Mouse (Mus musculus) common myeloid progenitor, adult 5-6 weeks (primary cell): ENCODE measurements at regions not wholly inside any gene's neighbourhood (a gene's known extent, or its start where the extent isn't known, plus 50 kb on each side); places are given as distances from the start of the nearest gene placed in this dataset.

Experiments
- ATAC-seq: replicated peaks from 2 replicates; pipeline ENCODE4 v1.8.0; 2016; ENCODE audit warnings: low read depth, mild to moderate bottlenecking, moderate TSS enrichment, inconsistent platforms; ENCODE audit not compliant: poor library complexity, severe bottlenecking

DNA sequence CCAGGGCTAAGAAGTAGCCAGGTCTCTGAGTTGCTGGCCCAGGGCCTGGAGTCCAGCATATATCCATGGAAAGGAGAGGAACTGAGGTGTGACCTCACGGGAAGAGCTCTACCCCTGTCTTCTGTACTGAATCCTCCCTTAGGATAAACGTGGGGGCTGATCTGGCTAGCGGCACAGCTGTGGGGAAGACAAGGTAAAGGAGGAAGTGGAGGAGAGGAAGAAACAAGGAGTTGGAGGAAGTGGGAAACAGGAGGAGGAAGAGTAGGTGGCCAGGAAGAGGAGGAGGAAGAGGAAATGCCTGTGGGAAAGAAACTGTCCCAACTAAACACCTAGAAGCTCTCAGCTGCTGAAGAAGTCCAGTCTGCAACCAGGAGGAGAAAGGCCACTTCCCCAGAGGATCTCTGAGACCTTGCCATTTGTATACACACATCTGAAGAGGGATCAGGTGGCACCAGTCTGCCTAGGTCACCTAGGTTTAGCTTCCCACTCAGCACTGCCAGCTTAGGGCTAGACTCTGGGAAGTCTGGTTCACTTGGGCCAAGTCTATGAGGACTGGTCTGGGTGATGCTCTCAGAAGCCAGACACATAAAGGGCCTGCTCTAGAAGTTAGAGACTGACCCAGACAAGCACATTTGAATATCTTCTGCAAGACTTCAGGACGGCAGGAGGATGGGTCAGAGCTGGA lies 100.6 kb upstream of the Jun start:
- no peak for ATAC-seq

DNA sequence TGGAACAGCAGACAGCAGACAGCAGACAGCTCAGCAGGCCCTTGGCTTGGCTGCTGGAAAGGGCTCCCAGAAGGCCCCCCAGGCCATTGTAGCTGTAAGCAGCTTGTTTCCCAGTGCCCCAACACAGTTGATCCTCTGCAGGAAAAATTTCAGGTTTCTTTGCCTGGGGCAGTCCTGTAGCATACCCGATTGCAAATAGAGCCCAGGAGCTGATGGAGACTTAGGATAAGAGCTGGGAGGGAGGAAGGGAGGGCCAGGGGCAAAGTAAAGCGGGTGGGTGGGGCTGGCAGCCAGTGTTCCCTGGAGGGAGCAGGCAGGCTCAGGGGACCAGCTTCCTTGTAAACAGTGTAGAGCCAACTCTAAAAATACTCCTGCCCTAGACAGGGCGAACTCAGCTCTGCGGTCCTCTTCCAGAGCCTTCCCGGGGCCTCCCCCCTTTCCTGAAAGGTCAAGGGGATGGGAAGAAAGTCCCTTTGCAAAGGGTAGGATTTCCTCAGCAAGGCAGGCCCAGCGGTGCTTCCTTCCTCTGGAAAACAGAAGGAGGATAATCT lies 101.8 kb upstream of the Jun start:
- no peak for ATAC-seq

DNA sequence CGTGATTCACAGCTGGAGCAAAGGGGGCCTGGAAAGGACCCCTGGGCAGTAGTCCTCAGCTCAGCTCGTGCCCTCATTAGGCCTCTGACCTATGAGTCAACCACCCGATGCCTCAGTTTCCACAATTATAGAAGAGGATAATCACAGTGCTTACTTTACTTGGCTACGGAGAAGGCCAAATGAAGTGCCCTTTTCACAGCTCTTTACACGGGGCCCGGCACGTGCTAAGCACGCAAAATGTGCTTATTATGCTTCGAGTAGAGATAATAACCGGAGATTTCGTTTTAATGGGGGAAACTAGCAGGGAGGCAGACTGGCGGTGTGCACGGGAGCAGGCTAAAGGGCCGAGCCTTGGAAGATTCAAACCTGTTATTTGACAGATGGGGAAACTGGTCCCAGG lies 102.4 kb upstream of the Jun start:
- ATAC-seq = no peak

DNA sequence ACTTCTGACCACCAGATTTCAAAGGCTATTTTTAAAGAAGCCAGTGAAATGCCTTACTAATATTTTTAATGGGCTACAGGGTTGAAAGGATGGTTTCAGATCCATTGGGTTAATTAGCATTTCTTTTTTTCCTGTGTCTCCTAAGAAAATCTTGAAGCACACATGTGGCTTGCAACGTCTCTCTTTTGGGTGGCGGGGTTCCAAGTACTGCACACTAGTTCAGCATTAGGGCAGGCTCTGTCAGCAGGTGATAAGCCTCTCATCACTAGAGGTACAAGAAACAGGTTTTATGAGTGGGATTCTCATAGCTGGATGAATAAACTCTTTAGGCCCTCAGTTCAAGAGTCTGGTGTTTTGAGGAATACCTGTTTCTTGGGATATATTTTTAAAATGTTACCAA lies 103.2 kb upstream of the Jun start:
- ATAC-seq = no peak; the same call in 1 of the 2 replicates

DNA sequence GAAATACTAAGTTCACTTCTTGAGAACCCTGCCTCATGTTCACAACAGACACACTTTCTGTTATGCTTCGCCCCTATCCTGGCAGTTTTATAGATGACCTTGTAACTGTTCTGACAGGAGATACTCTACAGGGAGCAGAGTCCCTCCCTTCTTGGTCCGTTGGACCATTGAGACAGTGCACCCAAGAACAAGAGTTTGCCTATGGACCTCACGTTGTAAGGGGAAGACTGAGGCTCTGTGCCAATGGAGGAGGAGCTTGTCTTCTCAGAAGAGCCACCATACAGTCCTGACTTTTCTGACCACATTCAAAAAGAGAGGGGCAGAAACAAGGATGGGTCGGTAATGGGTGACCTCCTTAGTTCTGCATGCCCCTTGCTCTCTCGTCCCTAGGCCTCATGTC lies 103.8 kb upstream of the Jun start:
- no peak for ATAC-seq

DNA sequence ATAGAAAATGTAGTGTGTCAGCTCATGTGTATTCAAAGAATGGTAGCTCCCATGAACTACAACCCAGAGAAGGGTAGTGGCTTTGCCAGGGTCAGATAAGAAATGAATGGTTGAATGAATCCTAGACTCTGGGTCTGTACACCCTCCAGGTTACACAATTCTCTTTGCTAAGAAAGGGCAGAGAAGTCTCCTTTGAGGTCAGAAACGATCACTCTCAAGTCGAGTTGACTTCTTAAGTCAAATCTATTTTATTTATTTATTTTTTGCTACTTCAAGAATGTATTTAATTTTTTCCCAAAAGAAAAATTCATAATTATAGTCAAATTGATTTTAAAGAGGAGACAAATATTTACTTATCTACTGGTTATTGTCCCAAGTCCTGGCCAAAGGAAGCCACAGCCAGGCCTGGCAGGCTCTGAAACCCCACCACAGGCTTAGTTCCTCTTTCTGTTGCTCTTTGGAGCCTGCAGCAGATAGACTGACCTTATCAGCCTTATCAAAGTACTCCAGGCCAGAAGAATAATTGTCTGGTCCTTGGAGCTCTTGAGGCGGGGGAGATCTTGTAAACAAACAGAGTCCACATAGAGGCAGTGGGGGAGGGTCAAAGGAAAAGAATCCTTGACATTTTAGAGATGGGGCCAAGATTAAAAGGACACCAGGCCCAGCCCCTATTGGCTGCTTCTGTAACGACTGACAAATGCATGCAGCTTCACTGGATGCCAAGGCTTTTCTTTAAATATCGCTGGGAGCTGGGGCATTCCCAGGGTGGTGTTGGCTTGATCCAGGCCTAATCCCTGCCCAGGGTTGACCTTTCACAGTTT lies 104.6 kb upstream of the Jun start:
- peak; percentile 69 for ATAC-seq

DNA sequence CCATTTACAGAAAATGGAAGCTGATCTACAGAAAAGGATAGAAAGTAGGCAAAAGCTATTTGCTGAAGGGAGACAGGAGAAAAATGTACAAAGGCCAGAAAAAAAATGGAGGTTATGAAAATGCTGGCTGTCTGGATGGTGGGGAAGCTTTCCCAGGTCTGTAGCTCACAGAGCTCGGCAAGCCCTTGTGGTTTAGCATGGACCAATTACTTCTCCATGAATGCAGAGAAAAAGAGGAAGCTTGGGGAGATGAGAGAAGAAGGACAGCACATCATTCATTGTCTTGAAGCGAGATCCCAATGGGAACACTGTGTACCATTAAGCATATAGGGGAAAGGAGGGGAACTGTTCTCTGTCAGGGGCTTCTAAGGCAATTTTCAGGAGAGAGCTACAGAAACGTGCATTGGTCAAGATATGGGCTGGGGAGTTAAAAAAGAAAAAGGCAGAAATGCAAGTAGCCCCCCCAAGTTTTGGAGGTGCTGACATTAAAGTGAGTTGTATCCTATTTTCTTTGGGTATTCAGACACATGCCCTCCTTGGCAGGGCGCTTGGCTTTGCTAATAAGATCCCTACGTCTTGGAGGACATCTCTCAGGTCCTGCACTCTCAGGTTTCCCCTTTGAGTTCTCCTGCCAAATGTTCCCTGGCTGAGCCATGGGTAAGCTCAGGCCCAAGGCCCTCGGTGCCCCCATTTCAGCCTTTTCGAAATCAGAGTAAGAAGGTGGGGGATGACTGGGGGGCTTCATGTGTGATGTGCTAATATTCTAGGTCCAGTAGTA lies 105.8 kb upstream of the Jun start:
- peak; percentile 20; the same call in 1 of the 2 replicates for ATAC-seq

DNA sequence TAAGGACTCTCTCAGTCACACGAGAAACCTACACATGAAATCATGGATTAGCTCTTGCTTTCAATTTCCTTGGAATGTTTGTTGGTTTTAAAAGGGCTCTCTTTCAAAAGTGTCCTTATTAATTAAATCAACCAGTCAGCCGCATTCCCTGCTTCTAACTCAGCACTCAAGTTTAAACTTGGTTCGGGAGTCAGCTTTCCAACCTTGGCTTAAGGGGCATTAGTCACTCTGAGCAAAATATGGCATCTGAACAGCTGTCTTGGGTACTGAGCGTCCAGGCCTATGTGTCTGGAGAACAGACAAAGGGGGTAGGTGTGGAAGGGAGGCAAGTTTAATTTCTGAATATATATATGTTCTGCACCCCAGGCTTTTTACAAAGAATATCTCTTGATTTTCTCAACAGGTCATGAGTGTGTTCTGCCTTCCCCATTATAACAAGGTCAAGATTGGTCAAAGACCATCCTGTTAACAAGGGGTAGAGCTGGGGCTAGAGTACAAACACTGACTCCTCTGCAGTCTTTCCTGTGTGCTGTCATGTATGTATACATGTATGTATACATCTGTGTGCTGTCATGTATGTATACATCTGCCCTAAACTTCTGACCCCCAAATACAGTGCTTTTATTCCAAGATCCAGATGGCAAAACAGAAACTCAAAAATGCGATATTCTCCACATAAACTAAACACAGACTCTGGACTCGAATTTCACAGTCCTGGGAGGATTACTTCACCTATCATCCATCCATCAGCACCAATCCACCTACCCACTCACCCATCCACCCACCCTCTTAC lies 106.8 kb upstream of the Jun start:
- ATAC-seq = no peak

DNA sequence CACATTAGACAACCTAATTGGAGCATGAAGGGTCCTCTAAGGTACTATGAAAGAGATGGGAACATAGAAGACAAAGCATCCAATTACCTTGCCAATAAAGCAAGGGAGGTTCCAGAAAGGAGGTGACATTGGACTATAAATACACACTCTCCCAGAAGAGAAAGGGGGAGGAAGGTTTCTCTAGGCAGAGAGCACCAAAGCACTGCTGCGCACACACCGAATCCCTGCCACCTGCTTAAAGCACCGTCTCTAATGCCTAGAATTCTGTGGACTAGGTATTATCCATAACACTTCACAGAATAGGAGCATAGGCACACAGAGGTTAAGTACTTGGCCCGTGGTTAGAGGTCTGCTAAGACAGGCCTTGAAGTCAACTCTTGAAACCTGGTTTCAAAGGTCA lies 107.8 kb upstream of the Jun start:
- ATAC-seq = no peak

DNA sequence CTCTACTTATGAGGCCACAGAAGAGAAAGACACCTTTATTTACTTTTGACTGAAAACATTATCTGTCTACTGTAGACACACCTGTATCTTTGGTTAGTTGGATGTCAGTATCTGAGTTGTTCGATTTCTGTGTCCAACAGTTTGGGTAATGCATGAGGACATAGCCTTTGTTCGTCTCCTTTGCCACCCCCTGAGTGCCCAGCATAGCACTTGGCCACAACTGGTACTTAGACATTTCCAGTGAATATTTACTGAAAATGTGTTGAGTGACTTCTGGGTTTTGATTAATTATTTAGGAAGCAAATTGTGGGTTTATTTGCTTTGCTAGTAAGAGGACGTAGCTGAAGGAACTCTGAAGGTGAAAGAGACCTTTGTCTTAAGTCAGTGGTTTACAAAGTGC lies 108.4 kb upstream of the Jun start:
- no peak for ATAC-seq

DNA sequence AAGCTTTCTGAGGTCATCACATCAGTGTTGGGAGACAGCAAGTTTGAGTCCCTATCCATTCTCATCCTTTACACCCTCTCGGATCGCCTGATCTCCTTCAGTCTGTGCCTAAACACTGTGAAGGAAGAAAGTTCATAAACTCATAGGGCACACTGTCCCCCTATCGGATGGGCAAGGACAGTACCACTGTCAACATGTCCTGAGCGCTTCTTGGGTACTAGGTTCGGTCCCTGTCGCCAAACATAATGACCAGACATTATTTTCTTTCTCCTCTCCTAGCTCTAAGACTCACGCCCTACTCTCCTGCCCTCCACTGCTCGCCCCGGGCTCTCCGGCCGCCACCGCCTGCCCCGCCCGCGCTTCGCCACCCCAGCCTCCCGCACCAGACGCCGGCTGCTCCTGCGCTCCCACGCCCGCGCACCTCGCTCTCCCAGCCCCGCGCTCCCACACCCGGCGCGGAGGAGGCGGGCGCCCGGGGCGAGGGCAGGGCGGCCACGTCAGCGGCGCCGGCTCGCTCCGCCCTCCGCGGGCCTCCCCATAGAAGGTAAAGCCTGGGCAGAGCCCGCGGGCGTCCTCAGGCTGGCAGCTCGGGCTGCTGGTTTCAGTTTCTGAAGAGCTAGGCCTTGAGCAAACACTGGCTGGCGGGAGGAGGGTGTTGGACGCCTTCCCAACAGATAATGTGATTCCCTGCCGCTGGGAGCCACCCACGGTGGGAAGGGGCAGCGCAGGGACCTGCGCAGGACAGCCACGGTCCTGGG lies 109.1 kb upstream of the Jun start:
- peak; percentile 57 for ATAC-seq

DNA sequence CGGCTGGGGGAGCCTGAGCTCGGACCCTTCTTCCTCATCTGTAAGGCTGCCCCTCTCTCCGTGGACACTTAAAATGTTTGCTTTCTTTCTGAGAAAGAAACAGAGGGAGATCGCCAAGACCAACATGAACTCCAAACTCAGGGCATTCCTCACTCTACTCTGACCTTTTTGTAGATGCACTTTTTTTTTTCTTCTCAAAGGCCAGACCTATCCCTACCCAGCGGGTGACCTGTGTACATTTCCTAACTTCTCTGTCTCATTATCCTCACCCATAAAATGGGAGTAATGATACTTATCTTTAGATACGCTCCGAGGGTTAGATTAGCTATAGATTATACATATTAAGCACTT lies 109.6 kb upstream of the Jun start:
- no peak for ATAC-seq

DNA sequence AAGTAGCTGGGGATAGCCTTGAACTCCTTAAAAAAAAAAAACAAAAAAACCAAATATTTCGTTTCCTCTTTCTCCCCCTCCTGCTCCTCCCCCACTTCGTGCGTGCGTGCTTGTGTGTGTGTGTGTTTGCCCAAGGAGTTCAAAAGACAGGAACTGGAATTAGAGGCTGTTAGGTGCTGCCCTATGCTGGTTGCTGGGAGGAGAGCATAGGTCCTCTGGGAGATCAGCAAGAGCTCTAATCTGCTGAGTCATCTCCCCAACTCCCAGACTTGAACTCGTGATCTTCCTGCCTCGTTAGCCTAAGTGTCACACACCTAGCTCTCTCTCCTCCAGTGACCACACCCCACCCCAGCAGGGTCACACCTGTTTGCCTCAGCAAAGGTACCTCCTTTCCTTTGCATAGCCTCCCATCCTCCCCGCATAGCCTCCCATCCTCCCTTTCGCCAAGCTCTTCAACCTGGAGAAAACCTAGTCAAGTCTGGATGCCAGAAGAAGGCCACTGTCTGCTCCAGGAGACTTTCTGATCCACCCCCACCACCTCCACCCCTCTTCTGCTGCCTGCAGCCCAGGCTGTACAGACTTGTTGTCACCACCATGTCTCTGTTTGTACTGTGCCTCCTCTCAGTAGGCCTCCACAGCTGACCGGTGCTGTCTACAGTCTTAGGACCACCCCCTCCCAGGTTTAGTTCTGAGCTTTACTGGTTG lies 110.5 kb upstream of the Jun start:
- ATAC-seq = peak; percentile 43

DNA sequence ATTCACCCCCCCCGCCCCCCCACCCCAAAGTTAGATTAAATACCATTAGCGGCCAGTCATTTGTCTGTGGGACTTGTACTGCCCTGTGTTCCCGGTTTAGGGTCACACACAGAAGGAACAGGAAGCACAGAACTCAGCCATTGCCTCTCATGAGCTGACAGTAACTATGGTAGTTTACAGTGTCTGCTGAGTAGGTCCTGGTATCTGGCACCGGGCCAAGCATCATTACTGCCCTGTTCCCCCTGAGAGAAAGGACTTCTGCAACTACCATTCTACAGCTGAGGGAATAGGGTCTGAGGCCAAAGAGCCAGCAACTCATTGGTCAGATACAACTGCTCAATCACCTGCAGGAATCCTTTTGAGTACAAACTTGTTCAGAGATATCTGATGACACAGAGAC lies 111.4 kb upstream of the Jun start:
- ATAC-seq = no peak

DNA sequence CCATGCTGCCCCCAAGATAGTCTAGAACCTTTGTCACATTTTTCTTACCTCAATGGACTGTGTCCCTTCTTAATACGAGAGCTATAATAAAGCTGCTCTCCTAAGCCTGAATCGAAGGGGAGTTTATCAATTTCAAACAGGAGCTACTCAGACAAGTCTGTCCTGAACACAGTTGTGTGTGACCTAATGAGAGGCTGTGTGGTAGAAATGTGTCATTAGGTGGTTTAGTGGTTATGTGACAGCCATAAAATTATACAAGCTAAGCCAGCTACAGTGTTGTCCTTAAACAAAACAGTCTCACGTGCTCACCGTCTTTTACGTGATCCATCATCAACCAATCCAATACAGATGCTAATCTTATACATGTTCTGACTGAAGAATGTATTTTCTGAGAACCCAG lies 114.5 kb upstream of the Jun start:
- ATAC-seq = 0 out of 2 replicates have a peak, but pooled peaks have one; percentile 16

DNA sequence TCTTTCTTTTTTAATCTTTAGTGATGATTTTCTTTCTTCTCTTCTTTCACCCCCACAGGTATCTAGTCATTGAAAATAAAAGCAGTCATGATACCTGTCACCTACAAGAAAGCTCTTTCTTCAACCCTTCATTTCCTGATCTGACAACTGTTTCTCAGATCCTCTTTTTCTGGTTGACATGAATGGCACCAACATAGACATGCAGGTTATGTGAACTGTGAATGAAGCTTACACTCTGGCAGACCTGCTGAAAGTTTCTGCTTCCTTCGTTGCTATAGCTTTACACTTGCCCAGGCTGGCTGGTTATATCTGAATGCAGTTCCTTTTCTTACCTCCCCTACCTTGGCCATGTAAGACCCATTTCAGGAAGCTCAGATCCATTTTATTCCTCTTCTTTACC lies 115.2 kb upstream of the Jun start:
- no peak for ATAC-seq

DNA sequence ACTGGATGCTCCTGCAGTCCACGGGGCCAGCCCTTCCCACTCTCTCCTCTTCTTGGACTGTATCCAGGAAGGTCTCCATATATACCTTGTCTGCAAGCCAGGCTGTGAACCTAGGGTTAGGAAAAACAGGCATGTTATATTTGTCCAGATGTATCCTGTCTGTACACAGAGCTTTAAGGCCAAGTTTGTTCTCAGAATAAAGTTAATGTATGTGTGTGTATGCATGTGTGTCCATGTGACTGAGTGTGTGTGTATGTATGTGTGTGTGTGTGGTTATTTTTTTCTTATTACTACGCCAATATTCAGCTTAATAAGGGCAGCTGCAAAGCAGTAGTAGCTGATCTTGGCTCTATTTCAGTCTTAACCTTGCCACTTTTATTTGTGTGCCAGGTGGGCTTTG lies 117.7 kb upstream of the Jun start:
- ATAC-seq = no peak

DNA sequence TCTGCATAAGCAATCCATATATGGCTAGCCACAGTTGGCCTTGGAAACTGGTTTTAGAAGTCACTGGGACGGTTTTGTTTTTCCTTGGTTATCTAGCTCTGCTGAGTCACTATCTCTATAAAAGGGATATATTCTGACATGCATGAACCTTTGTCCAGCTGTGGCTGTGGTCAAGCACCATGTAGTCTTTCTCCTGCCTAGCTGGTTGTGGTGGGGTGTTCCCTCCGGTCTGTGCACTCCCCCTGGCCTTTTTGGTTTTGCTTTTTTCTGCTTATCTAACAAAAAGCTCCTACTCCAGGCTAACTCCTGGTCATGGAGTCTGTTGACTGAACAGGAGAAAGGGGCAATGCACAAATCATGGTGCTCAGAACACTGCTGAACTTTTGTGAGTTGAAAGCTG lies 125.7 kb upstream of the Jun start:
- ATAC-seq = peak; percentile 76

DNA sequence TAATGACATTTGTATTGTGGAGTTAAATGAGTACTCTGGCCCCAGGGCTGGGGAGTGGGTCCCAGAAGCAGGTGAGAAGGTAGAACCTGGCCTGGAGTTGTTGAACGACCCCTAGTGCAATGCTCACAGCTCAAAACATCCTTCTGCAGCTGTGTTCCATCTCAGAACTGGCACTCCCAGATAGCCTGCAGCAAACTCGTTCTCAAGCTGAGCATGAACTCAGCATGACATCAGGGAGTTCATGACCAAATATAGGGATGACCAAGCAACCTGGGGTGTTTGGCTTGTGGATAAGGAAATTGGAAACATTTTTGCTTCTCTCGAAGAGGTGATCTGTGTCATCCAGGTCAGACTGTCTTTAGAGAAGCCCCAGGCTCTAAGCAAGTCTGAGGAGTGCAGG lies 126.4 kb upstream of the Jun start:
- no peak for ATAC-seq
